Mouse (Mus musculus) forebrain, embryonic 14.5 days (tissue): ENCODE results near the gene Terb1. TPM values are rescaled to one million over a fixed set of nuclear protein-coding genes. Genes with fewer than 3 reads are reported as not detected.
A peak's percentile ranks its signal among the peaks of the same experiment; 100 is the strongest.

Experiments used
- ATAC-seq: fragments of 200-750 bp; cut with Nextera tagmentation; 2 replicates; pipeline ENCODE4 v1.8.0; 2017; ENCODE audit warnings: mild to moderate bottlenecking, moderate library complexity
- DNase-seq: peaks from one replicate; pipeline ENCODE4 v3.0.0-alpha.2; 2015; ENCODE audit warnings: low spot score
- H3K27ac ChIP-seq: fragments of 300-500 bp; sonication (generic); 2 replicates; pipeline ENCODE4 v1.5.1; 2014; ENCODE audit warnings: low read depth, mild to moderate bottlenecking, control low read depth, low read length, moderate library complexity
- H3K27me3 ChIP-seq: fragments of 300-500 bp; sonication (generic); replicated peaks from 2 replicates; pipeline ENCODE4 v1.6.1; 2014; ENCODE audit warnings: low read length, control low read depth, mixed read lengths; ENCODE audit not compliant: control insufficient read depth, insufficient read depth
- H3K36me3 ChIP-seq: fragments of 300-500 bp; sonication (generic); 2 replicates; pipeline ENCODE4 v1.6.1; 2014; ENCODE audit warnings: low read length, control low read depth; ENCODE audit not compliant: control insufficient read depth, insufficient read depth
- H3K4me1 ChIP-seq: fragments of 300-500 bp; sonication (generic); 2 replicates; pipeline ENCODE4 v1.6.1; 2014; ENCODE audit warnings: antibody characterized with exemption, low read length, control low read depth; ENCODE audit not compliant: control insufficient read depth, insufficient read depth
- H3K4me2 ChIP-seq: fragments of 300-500 bp; sonication (generic); 2 replicates; pipeline ENCODE4 v1.6.1; 2014; ENCODE audit warnings: mild to moderate bottlenecking, control low read depth, low read length
- H3K4me3 ChIP-seq: fragments of 300-500 bp; sonication (generic); 2 replicates; pipeline ENCODE4 v1.5.1; 2014; ENCODE audit warnings: low read depth, low read length, control low read depth
- H3K9ac ChIP-seq: fragments of 300-500 bp; sonication (generic); 2 replicates; pipeline ENCODE4 v1.6.1; 2014; ENCODE audit warnings: mild to moderate bottlenecking, low read length, control low read depth, moderate library complexity
- H3K9me3 ChIP-seq: fragments of 300-500 bp; sonication (generic); replicated peaks from 2 replicates; pipeline ENCODE4 v1.6.1; 2016; ENCODE audit warnings: low read length, control low read depth, mixed read lengths; ENCODE audit not compliant: control insufficient read depth
- WGBS: fragments of 180-500 bp; shearing (Covaris S2); extraction: QIAGEN DNeasy Blood & Tissue Kit; methylation state at CpG from one replicate; pipeline ENCODE4 v1.1.7; 2014; 5-methylcytosine and 5-hydroxymethylcytosine counted together
- polyA plus RNA-seq: library from polyadenylated mRNA; unstranded; fragments of >200 nt; fragmentation: Nextera tagmentation; extraction: Ambion mirVana; gene quantifications from 2 replicates; pipeline ENCODE4 v1.2.1, GENCODE M21; 2014

Terb1 gene
- polyA plus RNA-seq, 1 experiment from 2014 or later = 0.15 TPM

DNA sequence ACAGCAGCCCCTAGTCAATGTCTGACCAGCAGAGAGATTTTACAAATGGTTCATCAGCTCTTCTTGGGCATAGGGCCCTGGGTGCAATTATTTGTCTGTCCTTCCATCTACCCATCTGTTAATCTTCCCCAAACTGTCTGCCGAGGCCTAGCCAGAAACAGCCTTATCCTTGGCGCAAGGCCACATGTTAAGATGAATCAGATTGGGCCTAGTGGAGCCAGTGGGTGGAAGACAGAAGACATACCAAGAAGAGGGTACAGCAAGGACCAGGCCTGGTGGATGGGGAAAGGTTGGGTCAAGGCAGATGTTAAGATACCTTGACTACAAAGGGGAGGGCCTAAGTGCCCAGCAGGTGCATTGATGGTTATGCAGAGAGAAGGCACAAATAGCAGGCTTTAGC is 29.9 kb upstream of the Terb1 start:
- Histone ChIP-seq H3K9ac (no peak overlapping the region), H3K4me1 (0 out of 2 replicates have a peak, but pooled peaks cover 3% of the 10 kb centered on the region), H3K4me3 (no peak overlapping the region), H3K27me3 (peaks cover 31% of the 10 kb centered on the region), H3K4me2 (no peak overlapping the region), H3K9me3 (no peaks in the 10 kb centered on the region), H3K27ac (no peak overlapping the region), H3K36me3 (no peaks in the 10 kb centered on the region)
- WGBS = 80% methylated on average over 2 of the region's 2 CpGs
- ATAC-seq (no peak), DNase-seq (no peak)

DNA sequence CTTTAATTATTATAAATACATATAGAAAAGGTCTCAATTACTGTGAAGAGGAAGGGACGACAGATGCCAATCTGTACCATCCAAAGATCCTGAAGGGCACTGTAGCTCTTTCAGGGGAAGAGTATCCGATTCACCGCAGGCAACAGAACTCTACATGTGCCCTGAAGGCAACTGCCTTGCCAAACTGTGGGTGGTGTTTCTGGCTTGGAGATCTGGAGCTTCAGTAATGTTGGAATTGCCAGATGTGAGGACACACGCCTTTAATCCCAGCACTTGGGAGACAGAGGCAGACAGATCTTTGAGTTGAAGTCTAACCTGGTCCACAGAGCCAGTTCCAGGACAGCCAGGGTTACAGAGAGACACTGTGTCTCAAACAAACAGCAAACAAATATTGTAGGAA is 29.2 kb upstream of the Terb1 start:
- Histone ChIP-seq H3K27me3 (peaks cover 31% of the 10 kb centered on the region), H3K4me3 (no peak overlapping the region), H3K9me3 (no peaks in the 10 kb centered on the region)

DNA sequence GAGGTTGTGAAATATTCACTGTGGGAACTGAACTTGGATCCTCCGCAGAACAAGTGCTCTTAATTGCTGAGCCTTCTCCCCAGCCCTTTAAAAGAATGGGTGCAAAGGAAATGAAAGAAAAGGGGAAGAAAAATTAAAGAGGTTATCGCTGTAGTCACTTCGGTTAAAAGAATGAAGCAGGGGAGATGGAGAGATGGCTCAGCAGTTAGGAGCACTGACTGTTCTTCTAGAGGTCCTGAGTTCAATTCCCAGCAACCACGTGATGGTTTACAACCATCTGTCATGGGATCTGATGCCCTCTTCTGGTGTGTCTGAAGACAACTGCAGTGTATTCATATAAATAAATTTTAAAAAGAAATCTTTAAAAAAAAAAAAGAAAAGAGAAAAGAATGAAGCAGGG is 26.3 kb upstream of the Terb1 start:
- ATAC-seq (no peak), DNase-seq (no peak)
- Histone ChIP-seq H3K9ac (no peak overlapping the region), H3K27ac (no peak overlapping the region), H3K9me3 (no peaks in the 10 kb centered on the region), H3K4me3 (no peak overlapping the region), H3K4me1 (peaks cover 16% of the 10 kb centered on the region), H3K36me3 (no peaks in the 10 kb centered on the region), H3K4me2 (no peak overlapping the region), H3K27me3 (peaks cover 12% of the 10 kb centered on the region)
- 88% methylated on average over 4 of the region's 4 CpGs for WGBS

More for the DNA sequence above, 29.2 kb upstream of the Terb1 start:
- Histone ChIP-seq H3K4me2 (no peak overlapping the region), H3K27ac (no peak overlapping the region), H3K4me1 (0 out of 2 replicates have a peak, but pooled peaks cover 3% of the 10 kb centered on the region), H3K36me3 (no peaks in the 10 kb centered on the region), H3K9ac (no peak overlapping the region)
- WGBS = 90% methylated on average over 4 of the region's 4 CpGs
- DNase-seq (no peak), ATAC-seq (no peak)

DNA sequence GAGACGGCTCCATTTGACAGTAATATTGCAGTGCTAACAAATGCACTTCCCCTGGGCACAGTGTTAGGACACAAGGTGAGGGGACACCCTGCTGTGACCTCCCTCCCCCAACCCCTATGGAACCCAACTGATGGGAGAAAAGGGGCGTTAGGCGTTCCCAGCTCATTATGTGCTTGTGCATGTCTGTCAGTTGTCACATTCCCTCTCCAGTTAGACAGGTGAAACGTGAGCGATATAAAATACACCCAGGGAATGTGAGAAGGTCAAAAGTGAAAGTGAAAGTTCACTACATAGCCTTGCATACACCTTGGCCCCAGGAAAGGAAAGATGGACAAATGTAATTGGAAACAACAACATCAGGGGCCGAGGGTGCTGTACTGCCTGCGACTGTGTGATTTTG is 25.7 kb upstream of the Terb1 start:
- H3K4me3 ChIP-seq = no peak overlapping the region
- peaks cover 7% of the 10 kb centered on the region for H3K27me3 ChIP-seq
- WGBS = 38% methylated on average over 7 of the region's 7 CpGs
- no peak overlapping the region for H3K27ac ChIP-seq
- H3K36me3 ChIP-seq = no peaks in the 10 kb centered on the region
- H3K9ac ChIP-seq = no peak overlapping the region
- H3K4me1 ChIP-seq = peaks cover 13% of the 10 kb centered on the region
- peak overlapping the region; percentile 63 for H3K4me2 ChIP-seq
- H3K9me3 ChIP-seq = no peaks in the 10 kb centered on the region
- DNase-seq (no peak), ATAC-seq (no peak)

DNA sequence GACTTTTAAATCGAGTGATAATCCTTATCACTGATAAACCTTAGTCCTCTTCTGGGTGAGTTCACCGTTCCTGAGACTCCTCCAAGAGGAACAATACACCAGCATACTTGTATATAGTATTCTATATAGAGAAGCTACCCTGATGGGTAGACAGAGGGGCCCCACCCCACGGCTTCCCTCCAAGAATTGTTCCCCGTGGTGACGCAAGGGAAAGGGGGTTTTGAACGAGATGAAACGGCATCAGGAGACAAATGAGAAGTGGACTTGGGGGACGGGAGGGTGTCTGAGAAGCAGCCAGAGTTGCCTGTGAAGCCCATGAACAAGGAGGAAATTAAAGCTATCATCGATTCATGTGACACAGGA is 25.1 kb upstream of the Terb1 start:
- peaks cover under 1% of the 10 kb centered on the region for H3K27me3 ChIP-seq
- H3K9me3 ChIP-seq = no peaks in the 10 kb centered on the region
- H3K9ac ChIP-seq = peak overlapping the region; percentile 98
- peaks cover 5% of the 10 kb centered on the region for H3K36me3 ChIP-seq
- 12% methylated on average over 9 of the region's 9 CpGs for WGBS
- no peak overlapping the region for H3K27ac ChIP-seq
- no peak for DNase-seq
- peak; percentile 60 for ATAC-seq
- H3K4me2 ChIP-seq = peak overlapping the region; percentile 63
- peaks cover 13% of the 10 kb centered on the region for H3K4me1 ChIP-seq
- H3K4me3 ChIP-seq = peak overlapping the region; percentile 95

DNA sequence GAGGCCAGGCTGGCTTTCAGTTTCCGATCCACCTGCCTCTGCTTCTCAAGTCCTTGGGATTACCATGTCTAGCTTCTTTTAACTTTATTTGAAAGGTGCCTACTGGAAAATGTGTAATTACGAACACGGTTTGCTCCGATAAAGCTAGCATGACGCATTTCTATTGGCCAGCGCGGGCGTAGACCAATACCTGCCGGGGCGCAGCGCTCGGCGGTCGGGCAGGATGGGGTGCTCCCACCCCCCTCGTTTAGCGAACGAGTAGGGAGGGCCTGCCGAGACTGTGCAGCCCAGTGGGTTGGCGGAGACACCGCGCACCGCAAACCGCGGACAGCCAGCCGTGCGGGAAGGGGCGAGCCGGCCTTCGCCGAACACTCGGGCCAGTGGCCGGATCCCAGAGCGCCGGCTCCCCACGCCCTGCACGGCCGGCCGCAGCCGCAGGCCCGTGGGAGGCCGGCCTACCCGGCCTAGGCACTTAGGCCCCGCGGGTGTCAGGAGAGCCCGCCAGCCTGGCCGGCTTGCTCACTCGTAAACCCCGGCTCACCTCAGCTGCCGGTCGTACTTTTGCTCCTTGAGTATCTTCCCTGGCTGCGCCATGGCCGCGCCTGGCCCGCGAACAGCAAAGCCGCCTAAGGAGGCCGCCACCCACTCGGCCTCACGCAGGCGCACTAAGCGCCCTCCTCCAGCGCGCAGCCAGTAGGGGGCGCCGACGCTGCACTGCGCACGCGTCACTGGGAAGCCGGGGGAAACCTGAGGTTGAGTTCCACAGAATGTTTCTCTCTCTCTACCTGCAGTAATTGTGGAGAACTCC is 24.5 kb upstream of the Terb1 start, which contains the start of the genes Nae1 and Car7:
Nae1 (minus strand) TSS at position 667 of the 808 bp plus-strand sequence.
Car7 (plus strand) TSS at position 719 of the 808 bp plus-strand sequence.
- peaks cover 11% of the 10 kb centered on the region for H3K36me3 ChIP-seq
- H3K27ac ChIP-seq = peak within 1 kb of the TSS; percentile 82
- peaks cover 13% of the 10 kb centered on the region for H3K4me1 ChIP-seq
- peak; percentile 94 for DNase-seq
- H3K4me3 ChIP-seq = peak within 1 kb of the TSS; percentile 95
- H3K9me3 ChIP-seq = no peaks in the 10 kb centered on the region
- peak within 1 kb of the TSS; percentile 63 for H3K4me2 ChIP-seq
- WGBS = under 1% methylated on average over 66 of the region's 70 CpGs
- peak; percentile 96 for ATAC-seq
- peak within 1 kb of the TSS; percentile 98 for H3K9ac ChIP-seq
- no peaks in the 10 kb centered on the region; the same call in 1 of the 2 replicates for H3K27me3 ChIP-seq

DNA sequence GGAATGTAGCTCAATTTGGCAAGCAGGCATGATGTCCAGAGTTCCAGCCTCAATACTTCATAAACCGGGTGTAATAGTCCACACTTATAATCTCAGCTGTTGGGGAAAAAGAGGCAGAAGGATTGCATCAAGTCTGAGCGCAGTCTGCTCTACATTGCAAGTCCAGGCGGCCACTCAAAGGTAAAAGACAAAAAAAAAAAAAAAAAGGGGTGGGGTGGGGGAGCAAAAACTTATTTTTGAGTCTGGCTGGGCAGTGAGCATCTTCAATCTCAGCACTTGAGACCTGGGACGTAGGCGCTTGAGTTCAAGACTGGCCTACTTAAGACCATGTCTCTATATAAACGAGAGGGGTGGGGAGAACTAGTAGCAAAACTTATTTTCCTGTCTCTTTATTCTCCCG is 23.8 kb upstream of the Terb1 start:
- no peak for ATAC-seq
- Histone ChIP-seq H3K27ac (no peak overlapping the region), H3K4me1 (peaks cover 13% of the 10 kb centered on the region), H3K4me3 (peak overlapping the region; percentile 95), H3K9me3 (no peaks in the 10 kb centered on the region), H3K4me2 (peak overlapping the region; percentile 63), H3K9ac (peak overlapping the region; percentile 98), H3K36me3 (peaks cover 12% of the 10 kb centered on the region), H3K27me3 (no peaks in the 10 kb centered on the region)
- 15% methylated on average over 7 of the region's 7 CpGs for WGBS
- DNase-seq = peak; percentile 27

DNA sequence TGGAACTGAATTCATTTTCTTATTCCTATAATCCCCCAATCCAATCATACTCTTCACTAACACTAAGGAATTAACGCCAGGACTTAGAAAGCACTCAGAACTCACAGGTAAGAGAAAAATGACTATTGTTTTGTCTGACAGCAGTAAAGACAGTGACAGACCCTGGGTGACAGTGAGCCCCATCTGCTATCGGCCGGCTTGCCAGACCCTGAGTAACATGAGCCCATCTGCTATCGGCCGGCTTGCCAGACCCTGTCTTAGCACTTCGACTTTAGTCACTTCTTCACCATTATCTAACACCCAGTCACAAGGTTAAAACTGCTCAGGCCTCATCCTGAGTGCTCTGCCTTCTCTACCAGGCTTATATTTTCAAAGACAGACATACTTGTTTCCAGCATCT is 20.0 kb upstream of the Terb1 start:
- peaks cover 37% of the 10 kb centered on the region for H3K36me3 ChIP-seq
- no peak overlapping the region for H3K4me2 ChIP-seq
- H3K27ac ChIP-seq = no peak overlapping the region
- no peaks in the 10 kb centered on the region for H3K27me3 ChIP-seq
- H3K4me1 ChIP-seq = peaks cover 13% of the 10 kb centered on the region
- ATAC-seq (no peak), DNase-seq (no peak)
- H3K9me3 ChIP-seq = no peaks in the 10 kb centered on the region
- WGBS = 83% methylated on average over 6 of the region's 6 CpGs
- H3K4me3 ChIP-seq = no peak overlapping the region
- no peak overlapping the region for H3K9ac ChIP-seq

DNA sequence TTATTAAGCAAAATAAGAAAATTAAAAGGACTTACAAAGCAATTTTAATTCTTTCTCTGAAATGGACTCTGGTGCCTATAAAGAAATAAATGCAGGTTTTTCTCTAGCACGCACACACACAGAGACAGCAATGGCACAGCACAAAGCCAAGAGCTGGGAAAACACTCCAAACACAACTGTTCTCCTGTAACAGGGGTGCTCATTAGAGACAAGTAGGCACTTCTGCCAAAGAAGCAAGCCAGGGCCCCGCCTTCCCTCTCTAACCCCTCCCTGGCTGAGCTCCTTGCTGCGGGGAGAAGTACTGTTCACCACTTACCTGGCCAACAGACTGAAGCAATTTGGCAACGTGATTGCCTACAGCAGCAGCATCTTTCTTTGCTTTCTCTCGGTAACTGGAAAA is 8.2 kb upstream of the Terb1 start:
- no peak overlapping the region for H3K27ac ChIP-seq
- no peaks in the 10 kb centered on the region for H3K9me3 ChIP-seq
- H3K4me3 ChIP-seq = no peak overlapping the region
- no peak overlapping the region for H3K9ac ChIP-seq
- ATAC-seq (0 out of 2 replicates have a peak, but pooled peaks have one; percentile 26), DNase-seq (peak; percentile 38)
- H3K4me1 ChIP-seq = no peaks in the 10 kb centered on the region
- H3K36me3 ChIP-seq = peaks cover 71% of the 10 kb centered on the region
- 67% methylated on average over 5 of the region's 5 CpGs for WGBS
- H3K27me3 ChIP-seq = no peaks in the 10 kb centered on the region
- no peak overlapping the region for H3K4me2 ChIP-seq
